Mouse (Mus musculus): ENCODE results near the gene Samd8. TPM values are rescaled to one million over a fixed set of nuclear protein-coding genes. Genes with fewer than 3 reads are reported as not detected.

The Samd8 gene
- 10 to 100 TPM; 22.4 to 22.8 TPM for total RNA-seq (2021)
- long read RNA-seq, experiment 1, partial matches to known transcripts: 0 of 9 reads
- long read RNA-seq, experiment 1, other reads (novel, unspliced or antisense): 4 of 9 reads
- long read RNA-seq, experiment 2, transcript Samd8-204 (6 exons, 1,613 nt): major isoform, 6 of 11 reads
- long read RNA-seq, experiment 2, partial matches to known transcripts: 0 of 11 reads
- long read RNA-seq, experiment 2, other reads (novel, unspliced or antisense): 2 of 11 reads

DNA sequence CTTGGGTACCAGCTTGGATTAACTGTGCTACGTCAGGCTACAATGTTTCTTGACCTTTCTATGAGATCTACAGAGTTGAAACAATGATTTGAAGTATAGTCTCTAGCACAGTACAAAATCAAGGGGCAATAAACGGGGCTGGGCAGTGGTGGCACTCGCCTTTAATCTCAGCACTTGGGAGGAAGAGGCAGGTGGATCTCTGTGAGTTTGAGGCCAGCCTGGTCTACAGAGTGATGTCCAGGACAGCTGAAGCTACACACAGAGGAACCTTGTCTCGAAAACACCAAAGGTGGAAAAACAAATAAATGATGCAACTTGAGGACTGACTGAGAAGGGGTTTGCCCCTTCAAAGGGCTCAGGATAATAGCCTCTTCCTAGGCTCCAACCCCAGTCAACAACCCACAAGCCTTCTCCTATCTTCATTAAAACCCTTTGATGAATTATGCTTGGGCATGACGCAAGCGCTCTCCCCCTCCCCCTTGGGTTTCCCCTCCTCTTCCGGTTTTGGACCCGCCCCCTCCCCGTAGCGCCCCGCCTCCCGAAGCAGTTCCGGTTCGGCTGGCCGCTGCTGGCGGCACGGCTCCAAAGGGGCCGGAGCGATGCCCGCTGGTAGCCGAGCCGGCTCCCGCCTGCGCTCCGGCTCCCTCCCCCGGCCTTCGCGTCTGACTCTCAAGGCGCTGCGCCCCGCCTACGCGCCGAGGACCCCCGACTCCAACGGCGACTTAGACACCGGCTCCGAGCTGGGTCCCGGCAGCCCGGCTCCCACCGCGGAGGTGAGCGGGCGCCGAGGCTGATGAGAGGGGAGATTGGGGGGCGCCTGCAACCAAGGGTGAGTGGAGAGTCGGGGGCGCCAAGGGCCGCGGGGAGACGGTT lies at the start of gene Samd8:
Samd8 (plus strand) TSS at position 524 of the 873 bp plus-strand sequence.
- DNase-seq (ENCODE audit: low spot score in 2 of 2): peak; percentile 81 to 87

DNA sequence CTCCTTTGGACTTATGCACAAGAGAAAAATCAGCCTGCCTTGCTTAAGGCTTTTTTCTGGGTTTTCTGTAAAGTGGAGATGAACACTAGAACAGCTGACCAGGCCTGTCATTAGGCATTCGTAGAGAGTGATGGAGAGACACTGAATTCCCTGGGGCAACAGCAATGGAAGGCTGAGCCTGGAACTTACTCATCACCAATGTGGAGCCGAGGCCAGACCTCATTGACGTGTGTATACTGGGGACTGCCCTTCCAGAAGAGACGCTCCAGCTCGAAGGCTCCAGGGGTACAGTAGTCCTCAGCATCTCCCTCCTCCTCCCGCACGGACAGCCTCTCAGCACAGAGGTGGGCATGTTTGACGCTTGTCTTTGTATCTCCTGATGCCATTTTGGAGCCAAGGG lies 47.6 kb upstream of the Samd8 start:
- DNase-seq (ENCODE audit: low spot score in 2 of 2): no peak

DNA sequence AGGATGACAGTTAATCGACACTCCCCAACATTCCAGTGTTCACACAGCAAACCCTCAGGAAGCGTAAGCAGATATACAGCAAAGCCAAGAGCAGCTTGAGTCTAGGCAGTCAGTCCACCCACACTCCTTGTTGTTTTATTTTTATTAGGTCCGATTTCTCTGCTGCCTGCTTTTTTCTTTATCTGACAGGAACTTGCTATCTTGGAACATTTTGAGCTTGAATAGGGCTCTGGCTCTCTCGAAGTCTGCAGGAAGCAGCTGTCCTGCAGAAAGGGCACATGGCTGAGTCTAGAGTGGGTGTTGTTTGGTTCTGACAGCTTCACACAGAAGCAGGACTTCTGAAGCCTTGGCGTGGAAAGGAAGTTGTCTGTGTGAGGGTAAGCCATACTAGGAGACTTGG lies 47.1 kb upstream of the Samd8 start:
- no peak for DNase-seq (ENCODE audit: low spot score in 2 of 2)

GRCm38 (mm10) chr14:21705462-21705861 lies 44.9 kb upstream of the Samd8 start:
- no peak for DNase-seq (ENCODE audit: low spot score in 2 of 2)

DNA sequence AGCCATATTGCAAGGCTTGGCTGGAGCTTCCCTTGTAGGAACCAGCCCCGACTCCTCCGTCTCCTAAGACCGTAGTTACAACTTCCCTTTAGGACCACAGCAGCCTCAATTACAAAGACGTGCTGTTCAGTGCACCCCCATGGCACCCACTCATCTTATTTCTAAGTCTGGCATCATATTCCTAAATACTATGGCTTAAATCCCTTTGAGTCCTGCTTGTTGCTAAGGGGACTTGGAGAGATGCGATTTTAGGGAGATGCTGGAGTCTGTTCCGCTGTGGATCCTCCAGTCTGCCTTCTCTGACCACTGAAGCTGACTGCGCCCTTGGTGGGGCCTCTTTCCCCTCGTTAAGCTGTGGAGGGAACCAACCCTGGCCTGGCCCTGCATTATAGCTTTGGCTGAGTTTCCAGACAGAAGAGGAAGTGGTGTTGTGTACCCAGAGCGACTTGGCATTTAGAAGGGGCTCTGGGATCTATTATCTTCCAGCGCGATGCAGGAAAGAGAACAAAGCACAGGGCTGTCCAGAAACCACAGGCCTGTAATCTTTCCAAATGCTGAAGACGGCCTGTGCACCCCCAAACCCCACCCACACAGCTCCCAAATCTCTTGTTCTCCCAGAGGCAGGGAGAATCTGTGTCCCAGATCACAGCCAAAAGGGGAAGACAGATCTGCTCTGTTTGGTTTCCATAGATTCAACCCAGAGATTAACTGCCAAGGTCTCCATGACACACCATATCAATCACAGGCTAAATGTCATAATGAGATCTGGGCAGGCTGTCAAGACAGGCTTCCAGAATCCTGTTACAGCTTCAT lies 43.4 kb upstream of the Samd8 start:
- DNase-seq (ENCODE audit: low spot score in 2 of 2): peak in 1 of 2 experiments; percentile 60

DNA sequence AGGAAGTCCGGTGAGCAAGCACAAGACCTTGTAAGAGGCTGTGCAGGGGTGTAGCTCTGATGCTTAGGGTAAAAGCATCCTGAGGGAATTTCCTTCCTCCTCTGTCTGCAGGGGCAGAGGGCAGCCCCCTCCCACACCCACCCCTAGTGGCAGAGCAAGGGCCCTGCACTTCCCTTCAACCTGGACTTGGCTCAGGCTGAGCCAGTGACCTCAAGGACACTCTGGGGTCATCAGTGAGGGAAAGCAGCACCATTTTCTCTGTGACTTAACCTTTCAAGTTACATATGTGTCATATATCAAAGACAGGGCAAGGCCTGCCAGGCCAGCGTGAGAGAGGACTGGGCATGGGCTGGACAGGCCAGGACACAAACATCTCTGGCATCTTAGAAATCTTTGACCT lies 40.8 kb upstream of the Samd8 start:
- no peak for DNase-seq (ENCODE audit: low spot score in 2 of 2)

- DNase-seq (ENCODE audit: low spot score in 2 of 2): no peak
These were observed 39.1 kb upstream of the Samd8 start for GRCm38 (mm10) chr14:21711231-21711630.

- no peak for DNase-seq (ENCODE audit: low spot score in 2 of 2)
These were observed 35.8 kb upstream of the Samd8 start, which contains the start of gene Dupd1 for GRCm38 (mm10) chr14:21714486-21714885. Dupd1 (minus strand) TSS chr14:21714576.

DNA sequence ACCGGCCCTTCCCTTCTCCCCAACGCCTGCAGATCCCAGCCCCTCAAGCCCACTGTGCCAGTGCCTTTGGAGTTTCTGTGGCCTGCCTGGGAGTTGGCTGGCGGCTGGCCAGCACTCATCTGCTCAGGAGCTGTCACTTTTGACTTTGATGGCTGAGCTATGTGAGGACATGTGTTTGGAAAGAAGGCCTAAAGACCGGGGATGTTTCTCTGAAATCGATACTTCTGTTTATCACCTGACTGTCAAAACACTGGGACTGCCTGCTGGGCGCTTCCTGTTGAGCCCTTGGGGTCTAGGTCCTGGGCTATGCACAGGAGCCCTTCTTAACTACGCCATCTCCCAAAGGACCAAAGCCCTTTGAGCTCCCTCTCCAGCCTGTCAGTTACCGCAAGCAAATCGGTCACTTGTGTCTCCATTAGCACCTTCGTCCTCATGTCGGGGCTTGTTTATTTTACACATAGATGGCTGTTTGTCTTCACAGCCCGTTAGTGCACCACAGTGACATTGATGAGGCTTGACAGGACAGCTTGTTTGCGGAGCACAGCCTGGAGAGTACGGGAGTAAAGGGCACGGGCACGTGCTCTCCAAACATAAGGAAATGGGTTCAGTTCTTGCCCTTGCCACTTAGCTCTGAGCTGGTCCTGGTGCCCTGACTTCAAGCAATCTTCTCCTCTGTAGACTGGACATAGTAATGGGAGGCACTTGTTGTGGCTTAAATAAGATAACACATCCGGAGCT lies 30.5 kb upstream of the Samd8 start:
- DNase-seq (ENCODE audit: low spot score in 2 of 2): no peak

GRCm38 (mm10) chr14:21720430-21721205 lies 29.7 kb upstream of the Samd8 start:
- no peak for DNase-seq (ENCODE audit: low spot score in 2 of 2)

- DNase-seq (ENCODE audit: low spot score in 2 of 2): no peak
These were observed 28.2 kb upstream of the Samd8 start for GRCm38 (mm10) chr14:21722021-21722698.

GRCm38 (mm10) chr14:21729031-21729732 lies 21.1 kb upstream of the Samd8 start:
- DNase-seq (ENCODE audit: low spot score in 2 of 2): no peak

DNA sequence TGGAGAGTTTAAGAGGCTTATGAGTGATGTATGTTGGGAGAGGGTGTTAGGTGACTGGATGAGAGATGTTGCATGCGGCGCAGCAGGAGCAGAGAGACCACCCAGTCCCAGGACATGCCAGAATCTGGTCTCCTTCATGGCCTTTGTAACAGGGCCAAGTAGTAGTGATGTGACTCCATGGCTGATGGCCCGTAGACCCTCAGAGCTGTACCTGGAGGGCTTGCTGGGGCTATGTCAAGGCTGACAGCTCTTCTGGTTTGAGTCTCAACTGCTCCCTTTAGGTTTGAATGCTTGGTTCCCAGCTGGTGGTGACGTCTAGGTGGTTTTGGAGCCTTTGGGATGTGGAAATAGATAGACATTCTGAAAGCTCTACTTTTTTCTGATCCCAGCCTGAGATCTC lies 20.4 kb upstream of the Samd8 start:
- DNase-seq (ENCODE audit: low spot score in 2 of 2): no peak

DNA sequence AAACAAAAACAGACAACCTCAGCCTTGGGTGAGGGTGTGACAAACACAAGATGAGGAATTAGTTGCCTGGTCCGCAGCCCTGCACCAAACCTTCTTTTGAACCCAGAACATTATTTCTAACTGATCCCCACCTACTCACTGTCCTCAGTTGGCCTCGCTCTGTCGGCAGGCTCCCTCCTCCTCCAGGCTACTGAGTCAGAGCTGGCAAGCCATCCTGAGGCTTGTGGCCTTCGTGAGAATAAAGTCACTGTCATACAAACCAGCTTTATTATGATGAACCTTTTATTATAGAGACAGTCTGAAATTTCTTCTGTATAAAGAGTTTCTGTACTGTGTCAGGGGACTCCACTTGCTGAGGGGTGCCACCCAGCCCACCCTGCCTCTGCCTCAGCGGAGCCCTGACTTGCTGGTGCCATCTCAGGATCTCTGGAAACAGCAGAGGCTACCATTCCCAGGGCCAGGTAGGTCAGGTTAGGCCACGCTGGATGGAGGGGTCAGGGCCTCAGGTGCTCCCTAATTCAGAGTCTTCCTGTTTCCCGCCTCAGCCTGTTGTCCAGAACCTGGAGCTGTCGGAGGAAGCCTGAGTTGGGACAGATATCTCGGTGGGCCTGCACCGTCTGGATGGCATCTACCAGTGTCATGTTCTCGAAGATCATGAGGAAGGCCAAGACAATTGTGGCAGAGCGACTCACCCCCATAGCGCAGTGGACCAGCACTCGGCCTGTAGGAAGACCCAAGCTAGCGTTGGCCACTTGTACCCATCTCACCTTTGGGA lies 17.0 kb upstream of the Samd8 start:
- no peak for DNase-seq (ENCODE audit: low spot score in 2 of 2)

DNA sequence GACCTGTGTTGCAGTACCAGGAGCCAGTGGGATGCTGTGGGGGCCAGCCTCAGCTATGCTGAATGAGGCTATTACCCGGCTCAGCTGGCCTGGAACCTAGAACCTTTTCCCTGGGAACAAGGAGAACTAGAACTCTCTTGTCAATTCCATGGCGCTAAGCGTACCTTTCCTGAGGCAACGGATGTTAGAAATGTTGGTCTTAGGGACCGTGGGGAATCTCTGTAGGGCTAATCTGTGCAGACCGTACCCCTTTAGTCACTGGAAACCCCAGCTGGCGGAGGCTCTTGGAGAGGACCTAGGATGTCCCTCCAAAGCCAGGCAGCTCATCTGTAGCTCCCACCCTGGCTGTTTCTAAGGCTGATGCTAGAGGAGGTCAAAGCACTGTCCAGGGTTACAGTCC lies 10.0 kb upstream of the Samd8 start:
- no peak for DNase-seq (ENCODE audit: low spot score in 2 of 2)

DNA sequence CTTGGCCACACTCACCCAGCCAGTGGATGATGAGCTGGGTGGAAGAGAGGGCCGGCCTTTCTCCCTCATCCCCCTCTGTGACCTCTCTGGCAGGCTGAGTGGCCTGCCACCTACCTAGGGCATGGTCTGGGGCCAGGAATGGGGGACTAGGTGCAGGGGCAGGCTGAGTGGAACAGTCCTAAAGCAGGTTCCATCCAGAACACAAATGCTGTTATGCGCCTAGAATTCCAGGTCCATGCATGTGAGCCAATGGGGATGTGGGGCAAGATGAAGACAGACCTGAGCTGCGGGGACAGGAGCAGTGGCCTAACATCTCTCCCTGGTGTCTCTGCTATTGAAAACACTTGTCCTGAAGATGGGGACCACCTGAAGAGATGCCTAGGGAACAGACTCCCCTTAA lies 9.0 kb upstream of the Samd8 start:
- no peak for DNase-seq (ENCODE audit: low spot score in 2 of 2)

DNA sequence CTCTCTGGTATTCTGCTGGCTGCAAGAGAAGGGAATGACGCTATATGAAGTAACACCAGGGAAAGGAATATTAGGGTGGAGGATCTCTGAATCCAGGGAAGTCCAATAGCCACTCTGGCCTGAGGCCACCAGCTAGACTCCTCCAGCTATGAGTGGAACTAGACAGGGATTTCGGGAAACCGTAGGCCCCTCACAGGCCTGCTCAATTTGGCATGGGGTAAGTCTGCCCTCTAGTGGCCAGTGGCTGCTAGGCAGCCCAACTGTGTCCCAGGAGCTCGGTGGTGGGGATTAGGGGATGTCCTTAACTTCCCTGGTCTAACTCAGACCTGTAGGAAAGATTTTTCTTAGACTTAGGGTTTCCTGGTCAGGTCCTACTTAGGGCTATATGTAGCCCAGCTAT lies 8.5 kb upstream of the Samd8 start:
- DNase-seq (ENCODE audit: low spot score in 2 of 2): peak; percentile 82 to 85

GRCm38 (mm10) chr14:21742441-21742840 lies 7.9 kb upstream of the Samd8 start:
- DNase-seq (ENCODE audit: low spot score in 2 of 2): no peak

Data from gastrocnemius, postnatal 4 days (tissue).